Mouse (Mus musculus): ENCODE data around the gene 2210016L21Rik. TPM values are rescaled to one million over a fixed set of nuclear protein-coding genes. Genes with fewer than 3 reads are reported as not detected.

2210016L21Rik gene
- polyA plus RNA-seq, 1 experiment from 2014 or later: 50.7 TPM

- Histone ChIP-seq H3K4me3 (ENCODE audit: low read depth, low read length) (no peak overlapping the region), H3K4me2 (ENCODE audit: low read depth, low read length) (no peak overlapping the region), H3K9ac (replicated peaks; ENCODE audit: low read length) (no peak overlapping the region; the same call in 1 of the 2 replicates), H3K4me1 (ENCODE audit: control insufficient read depth, insufficient read depth, low read length) (no peaks in the 10 kb centered on the region), H3K36me3 (replicated peaks; ENCODE audit: control insufficient read depth, insufficient read depth, low read depth, low read length) (no peaks in the 10 kb centered on the region), H3K9me3 (replicated peaks; ENCODE audit: control insufficient read depth, low read length) (no peaks in the 10 kb centered on the region), H3K27me3 (ENCODE audit: control insufficient read depth, insufficient read depth, low read length) (peaks cover 2% of the 10 kb centered on the region; the same call in 1 of the 2 replicates), H3K27ac (replicated peaks; ENCODE audit: low read depth, low read length) (no peak overlapping the region)
- no peak for DNase-seq (ENCODE audit: low spot score)
- WGBS: 69% methylated on average over 7 of the region's 7 CpGs
- no peak for ATAC-seq (replicated peaks; ENCODE audit: insufficient number of reproducible peaks, low FRiP score, low TSS enrichment, low read depth)
Observed at GRCm38 (mm10) chr5:114964315-114964966, 22.5 kb downstream of the 2210016L21Rik start.

- H3K27me3 ChIP-seq (ENCODE audit: control insufficient read depth, insufficient read depth, low read length): peaks cover 2% of the 10 kb centered on the region; the same call in 1 of the 2 replicates
- no peaks in the 10 kb centered on the region for H3K9me3 ChIP-seq (replicated peaks; ENCODE audit: control insufficient read depth, low read length)
- H3K4me2 ChIP-seq (ENCODE audit: low read depth, low read length): no peak overlapping the region
- H3K4me3 ChIP-seq (ENCODE audit: low read depth, low read length): no peak overlapping the region
- H3K4me1 ChIP-seq (ENCODE audit: control insufficient read depth, insufficient read depth, low read length): no peaks in the 10 kb centered on the region
- H3K36me3 ChIP-seq (replicated peaks; ENCODE audit: control insufficient read depth, insufficient read depth, low read depth, low read length): no peaks in the 10 kb centered on the region
- ATAC-seq (replicated peaks; ENCODE audit: insufficient number of reproducible peaks, low FRiP score, low TSS enrichment, low read depth) (no peak), DNase-seq (ENCODE audit: low spot score) (no peak)
- no peak overlapping the region for H3K27ac ChIP-seq (replicated peaks; ENCODE audit: low read depth, low read length)
- WGBS: 64% methylated on average over 17 of the region's 17 CpGs
- no peak overlapping the region; the same call in 1 of the 2 replicates for H3K9ac ChIP-seq (replicated peaks; ENCODE audit: low read length)
Observed at GRCm38 (mm10) chr5:114964967-114965898, 23.3 kb downstream of the 2210016L21Rik start.

GRCm38 (mm10) chr5:114967523-114968268 is 25.7 kb downstream of the 2210016L21Rik start:
- Histone ChIP-seq H3K27ac (replicated peaks; ENCODE audit: low read depth, low read length) (no peak overlapping the region), H3K4me1 (ENCODE audit: control insufficient read depth, insufficient read depth, low read length) (peaks cover 4% of the 10 kb centered on the region), H3K9ac (replicated peaks; ENCODE audit: low read length) (no peak overlapping the region), H3K36me3 (replicated peaks; ENCODE audit: control insufficient read depth, insufficient read depth, low read depth, low read length) (no peaks in the 10 kb centered on the region), H3K4me2 (ENCODE audit: low read depth, low read length) (no peak overlapping the region), H3K9me3 (replicated peaks; ENCODE audit: control insufficient read depth, low read length) (no peaks in the 10 kb centered on the region), H3K27me3 (ENCODE audit: control insufficient read depth, insufficient read depth, low read length) (peaks cover 2% of the 10 kb centered on the region; the same call in 1 of the 2 replicates), H3K4me3 (ENCODE audit: low read depth, low read length) (no peak overlapping the region)
- ATAC-seq (replicated peaks; ENCODE audit: insufficient number of reproducible peaks, low FRiP score, low TSS enrichment, low read depth) (no peak), DNase-seq (ENCODE audit: low spot score) (no peak)
- 41% methylated on average over 14 of the region's 14 CpGs for WGBS

- H3K4me2 ChIP-seq (ENCODE audit: low read depth, low read length): no peak overlapping the region
- H3K27me3 ChIP-seq (ENCODE audit: control insufficient read depth, insufficient read depth, low read length): peaks cover 2% of the 10 kb centered on the region; the same call in 1 of the 2 replicates
- no peak overlapping the region for H3K27ac ChIP-seq (replicated peaks; ENCODE audit: low read depth, low read length)
- H3K36me3 ChIP-seq (replicated peaks; ENCODE audit: control insufficient read depth, insufficient read depth, low read depth, low read length): no peaks in the 10 kb centered on the region
- no peaks in the 10 kb centered on the region for H3K9me3 ChIP-seq (replicated peaks; ENCODE audit: control insufficient read depth, low read length)
- ATAC-seq (replicated peaks; ENCODE audit: insufficient number of reproducible peaks, low FRiP score, low TSS enrichment, low read depth): no peak
- no peak overlapping the region for H3K4me3 ChIP-seq (ENCODE audit: low read depth, low read length)
- WGBS: 30% methylated on average over 7 of the region's 7 CpGs
- peaks cover 4% of the 10 kb centered on the region for H3K4me1 ChIP-seq (ENCODE audit: control insufficient read depth, insufficient read depth, low read length)
- DNase-seq (ENCODE audit: low spot score): no peak
- no peak overlapping the region for H3K9ac ChIP-seq (replicated peaks; ENCODE audit: low read length)
Observed at GRCm38 (mm10) chr5:114968651-114969050, 26.7 kb downstream of the 2210016L21Rik start.

GRCm38 (mm10) chr5:114969064-114969463 is 27.1 kb downstream of the 2210016L21Rik start:
- Histone ChIP-seq H3K9ac (replicated peaks; ENCODE audit: low read length) (no peak overlapping the region), H3K4me1 (ENCODE audit: control insufficient read depth, insufficient read depth, low read length) (peaks cover 4% of the 10 kb centered on the region), H3K27me3 (ENCODE audit: control insufficient read depth, insufficient read depth, low read length) (peaks cover 2% of the 10 kb centered on the region; the same call in 1 of the 2 replicates), H3K4me2 (ENCODE audit: low read depth, low read length) (no peak overlapping the region), H3K9me3 (replicated peaks; ENCODE audit: control insufficient read depth, low read length) (no peaks in the 10 kb centered on the region), H3K4me3 (ENCODE audit: low read depth, low read length) (no peak overlapping the region), H3K27ac (replicated peaks; ENCODE audit: low read depth, low read length) (no peak overlapping the region), H3K36me3 (replicated peaks; ENCODE audit: control insufficient read depth, insufficient read depth, low read depth, low read length) (no peaks in the 10 kb centered on the region)
- ATAC-seq (replicated peaks; ENCODE audit: insufficient number of reproducible peaks, low FRiP score, low TSS enrichment, low read depth) (no peak), DNase-seq (ENCODE audit: low spot score) (peak; percentile 27)
- 17% methylated on average over 4 of the region's 4 CpGs for WGBS

GRCm38 (mm10) chr5:114969609-114970215 is 27.8 kb downstream of the 2210016L21Rik start:
- WGBS: 54% methylated on average over 13 of the region's 13 CpGs
- Histone ChIP-seq H3K27me3 (ENCODE audit: control insufficient read depth, insufficient read depth, low read length) (peaks cover 2% of the 10 kb centered on the region; the same call in 1 of the 2 replicates), H3K4me3 (ENCODE audit: low read depth, low read length) (no peak overlapping the region), H3K27ac (replicated peaks; ENCODE audit: low read depth, low read length) (no peak overlapping the region), H3K9me3 (replicated peaks; ENCODE audit: control insufficient read depth, low read length) (no peaks in the 10 kb centered on the region), H3K36me3 (replicated peaks; ENCODE audit: control insufficient read depth, insufficient read depth, low read depth, low read length) (no peaks in the 10 kb centered on the region), H3K9ac (replicated peaks; ENCODE audit: low read length) (no peak overlapping the region), H3K4me1 (ENCODE audit: control insufficient read depth, insufficient read depth, low read length) (peaks cover 4% of the 10 kb centered on the region), H3K4me2 (ENCODE audit: low read depth, low read length) (no peak overlapping the region)
- no peak for DNase-seq (ENCODE audit: low spot score)
- no peak for ATAC-seq (replicated peaks; ENCODE audit: insufficient number of reproducible peaks, low FRiP score, low TSS enrichment, low read depth)

- peaks cover 2% of the 10 kb centered on the region; the same call in 1 of the 2 replicates for H3K27me3 ChIP-seq (ENCODE audit: control insufficient read depth, insufficient read depth, low read length)
- no peak for ATAC-seq (replicated peaks; ENCODE audit: insufficient number of reproducible peaks, low FRiP score, low TSS enrichment, low read depth)
- no peaks in the 10 kb centered on the region for H3K36me3 ChIP-seq (replicated peaks; ENCODE audit: control insufficient read depth, insufficient read depth, low read depth, low read length)
- H3K9ac ChIP-seq (replicated peaks; ENCODE audit: low read length): no peak within 1 kb of the TSS
- WGBS: 79% methylated on average over 17 of the region's 17 CpGs
- H3K27ac ChIP-seq (replicated peaks; ENCODE audit: low read depth, low read length): no peak within 1 kb of the TSS
- H3K4me2 ChIP-seq (ENCODE audit: low read depth, low read length): no peak within 1 kb of the TSS
- DNase-seq (ENCODE audit: low spot score): no peak
- no peaks in the 10 kb centered on the region for H3K9me3 ChIP-seq (replicated peaks; ENCODE audit: control insufficient read depth, low read length)
- H3K4me3 ChIP-seq (ENCODE audit: low read depth, low read length): no peak within 1 kb of the TSS
- H3K4me1 ChIP-seq (ENCODE audit: control insufficient read depth, insufficient read depth, low read length): peaks cover 4% of the 10 kb centered on the region
Observed at GRCm38 (mm10) chr5:114970824-114971227, 28.9 kb downstream of the 2210016L21Rik start, which contains the start of gene Hnf1a. TSS of gene Hnf1a (minus strand) at chr5:114971094.
